In genomic region chr7:130650621-130651020, GRCm38 (mm10) we compare ENCODE assay signal across 16 mouse cellular contexts.
"Had no signal": no experiment of that assay in that cellular context is flagged by ENCODE, and none has a peak within 500 bp of the region (broad histone marks: within the 10 kb centered on the region; RNA-seq: fewer than 3 reads in every experiment).

No protein-coding gene starts in this region.

- H3K36me3 ChIP-seq: limb, embryonic 12.5 days; liver, embryonic 13.5 days; lung, embryonic 15.5 days; midbrain, embryonic 15.5 days; neural tube, embryonic 12.5 days had no signal

- H3K9ac ChIP-seq: limb, embryonic 12.5 days; liver, embryonic 13.5 days; liver, postnatal 0 days; lung, embryonic 15.5 days; midbrain, embryonic 15.5 days; neural tube, embryonic 12.5 days had no signal

- H3K9me3 ChIP-seq: limb, embryonic 12.5 days; liver, embryonic 13.5 days; lung, embryonic 15.5 days; megakaryocyte, embryonic 14.5 days; midbrain, embryonic 15.5 days; neural tube, embryonic 12.5 days had no signal

- ATAC-seq: liver, postnatal 0 days; midbrain, embryonic 15.5 days had no signal

- H3K4me3 ChIP-seq: layer of hippocampus, adult 2 months; limb, embryonic 12.5 days; liver, embryonic 13.5 days; lung, embryonic 15.5 days; megakaryocyte, embryonic 14.5 days; midbrain, embryonic 15.5 days; neural tube, embryonic 12.5 days had no signal

- H3K4me2 ChIP-seq: limb, embryonic 12.5 days; liver, embryonic 13.5 days; lung, embryonic 15.5 days; midbrain, embryonic 11.5 days; midbrain, embryonic 15.5 days; neural tube, embryonic 12.5 days had no signal

- DNase-seq: kidney, postnatal 10 days; kidney, postnatal 4 days; liver; liver, embryonic 13.5 days; liver, postnatal 0 days; lung, postnatal 14 days; spleen, adult 18-20 months; thymus, postnatal 36 days had no signal

- H3K27me3 ChIP-seq: limb, embryonic 12.5 days; lung, embryonic 15.5 days; neural tube, embryonic 12.5 days had no signal

- H3K27ac ChIP-seq: layer of hippocampus, adult 2 months; limb, embryonic 12.5 days; liver, embryonic 13.5 days; lung, embryonic 15.5 days; macrophage; midbrain, embryonic 15.5 days; neural tube, embryonic 12.5 days had no signal
